Mouse (Mus musculus) midbrain, embryonic 16.5 days (tissue): ENCODE measurements at regions not wholly inside any gene's neighbourhood (a gene's known extent, or its start where the extent isn't known, plus 50 kb on each side); places are given as distances from the start of the nearest gene placed in this dataset.

Source experiments
- ATAC-seq: fragments of 200-750 bp; cut with Nextera tagmentation; 2 replicates; pipeline ENCODE4 v1.8.0; 2017; ENCODE audit warnings: moderate TSS enrichment
- H3K27ac ChIP-seq: fragments of 300-500 bp; sonication (generic); 2 replicates; pipeline ENCODE4 v1.5.1; 2014; ENCODE audit warnings: mild to moderate bottlenecking, low read length, mixed read lengths
- H3K27me3 ChIP-seq: fragments of 300-500 bp; sonication (generic); 2 replicates; pipeline ENCODE4 v1.6.1; 2014; ENCODE audit warnings: low read depth, low read length, mixed read lengths; ENCODE audit not compliant: control insufficient read depth, insufficient read depth
- H3K36me3 ChIP-seq: fragments of 300-500 bp; sonication (generic); 2 replicates; pipeline ENCODE4 v1.6.1; 2014; ENCODE audit warnings: mild to moderate bottlenecking, low read length, moderate library complexity, mixed read lengths; ENCODE audit not compliant: control insufficient read depth, insufficient read depth
- H3K4me1 ChIP-seq: fragments of 300-500 bp; sonication (generic); 2 replicates; pipeline ENCODE4 v1.6.1; 2014; ENCODE audit warnings: mild to moderate bottlenecking, low read length, mixed read lengths; ENCODE audit not compliant: control insufficient read depth, insufficient read depth
- H3K4me2 ChIP-seq: fragments of 300-500 bp; sonication (generic); 2 replicates; pipeline ENCODE4 v1.6.1; 2014; ENCODE audit warnings: mild to moderate bottlenecking, low read length, mixed read lengths
- H3K4me3 ChIP-seq: fragments of 300-500 bp; sonication (generic); 2 replicates; pipeline ENCODE4 v1.5.1; 2014; ENCODE audit warnings: low read depth, mild to moderate bottlenecking, low read length, moderate library complexity, mixed read lengths
- H3K9ac ChIP-seq: fragments of 300-500 bp; sonication (generic); 2 replicates; pipeline ENCODE4 v1.6.1; 2014; ENCODE audit warnings: low read depth, low read length, mixed read lengths
- H3K9me3 ChIP-seq: fragments of 300-500 bp; sonication (generic); replicated peaks from 2 replicates; pipeline ENCODE4 v1.6.1; 2014; ENCODE audit warnings: mild to moderate bottlenecking, low read length, mixed read lengths; ENCODE audit not compliant: control insufficient read depth, poor library complexity, severe bottlenecking
- WGBS: fragments of 180-500 bp; shearing (Covaris S2); extraction: QIAGEN DNeasy Blood & Tissue Kit; methylation state at CpG from one replicate; pipeline ENCODE4 v1.1.7; 2014; 5-methylcytosine and 5-hydroxymethylcytosine counted together

- Histone ChIP-seq H3K36me3 (no peaks in the 10 kb centered on the region), H3K27me3 (no peaks in the 10 kb centered on the region), H3K4me3 (no peak overlapping the region), H3K9ac (no peak overlapping the region), H3K4me1 (peaks cover 18% of the 10 kb centered on the region), H3K4me2 (no peak overlapping the region), H3K27ac (no peak overlapping the region), H3K9me3 (no peaks in the 10 kb centered on the region)
- no peak for ATAC-seq
- 94% methylated on average over 17 of the region's 17 CpGs for WGBS
These were observed 76.7 kb upstream of the Tmem150c start for GRCm38 (mm10) chr5:100236277-100236676.

DNA sequence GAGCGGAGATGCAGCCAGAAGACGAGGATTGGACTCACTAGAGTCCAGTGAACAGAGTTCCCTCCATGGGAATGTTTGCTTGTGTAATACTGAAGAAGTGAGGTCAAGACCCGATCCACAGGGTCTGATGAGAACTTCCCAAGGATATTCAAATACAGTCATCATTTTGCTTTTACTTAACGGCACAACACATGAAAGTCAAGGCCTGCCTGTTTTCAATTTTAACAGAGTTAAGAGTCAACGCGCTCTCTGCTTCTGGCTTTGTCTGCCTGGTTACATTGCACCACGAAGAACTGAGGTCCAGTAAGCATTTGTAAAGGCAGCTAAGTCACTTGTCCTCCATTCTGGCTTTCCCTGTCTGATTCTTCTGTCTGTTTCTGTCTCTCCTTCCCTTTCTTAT lies 72.5 kb upstream of the Tmem150c start:
- no peak for ATAC-seq
- no peaks in the 10 kb centered on the region for H3K9me3 ChIP-seq

DNA sequence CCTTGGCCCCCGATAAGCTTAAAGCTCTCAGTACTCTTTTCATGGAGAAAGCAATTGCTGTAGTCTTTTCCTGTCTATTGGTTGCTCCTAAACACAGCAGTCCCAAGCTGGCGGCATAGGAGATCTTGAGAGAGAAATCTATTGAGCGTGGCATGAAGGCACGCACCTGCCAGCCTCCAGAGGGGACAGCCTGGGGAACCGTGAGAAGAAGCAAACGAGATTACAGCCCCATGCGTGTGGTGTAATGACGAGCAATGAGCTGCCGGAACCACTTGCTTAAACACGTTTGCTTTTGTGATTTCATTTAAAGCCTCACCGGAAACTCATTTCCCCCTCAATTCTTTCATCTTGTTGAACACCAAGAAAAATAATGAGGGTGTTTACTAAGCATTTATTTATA lies 72.0 kb upstream of the Tmem150c start:
- H3K4me3 ChIP-seq = no peak overlapping the region
- no peaks in the 10 kb centered on the region for H3K27me3 ChIP-seq
- WGBS = 38% methylated on average over 11 of the region's 11 CpGs
- no peaks in the 10 kb centered on the region for H3K36me3 ChIP-seq
- 0 out of 2 replicates have a peak overlapping the region, but pooled peaks have one; percentile 31 for H3K9ac ChIP-seq
- H3K4me1 ChIP-seq = peaks cover 17% of the 10 kb centered on the region
- peak overlapping the region; percentile 25; the same call in 1 of the 2 replicates for H3K4me2 ChIP-seq
- H3K9me3 ChIP-seq = no peaks in the 10 kb centered on the region
- ATAC-seq = no peak
- no peak overlapping the region for H3K27ac ChIP-seq

More for the DNA sequence above, 72.5 kb upstream of the Tmem150c start:
- H3K4me2 ChIP-seq = no peak overlapping the region
- H3K36me3 ChIP-seq = no peaks in the 10 kb centered on the region
- no peak overlapping the region for H3K9ac ChIP-seq
- no peak overlapping the region for H3K4me3 ChIP-seq
- H3K27me3 ChIP-seq = no peaks in the 10 kb centered on the region
- 70% methylated on average over 7 of the region's 7 CpGs for WGBS
- H3K4me1 ChIP-seq = peaks cover 17% of the 10 kb centered on the region
- H3K27ac ChIP-seq = no peak overlapping the region

- no peak overlapping the region for H3K4me2 ChIP-seq
- no peak overlapping the region for H3K4me3 ChIP-seq
- WGBS = 97% methylated on average over 4 of the region's 4 CpGs
- no peak overlapping the region for H3K9ac ChIP-seq
- no peak for ATAC-seq
- H3K9me3 ChIP-seq = no peaks in the 10 kb centered on the region
- H3K4me1 ChIP-seq = peaks cover 17% of the 10 kb centered on the region
- H3K27me3 ChIP-seq = no peaks in the 10 kb centered on the region
- H3K36me3 ChIP-seq = no peaks in the 10 kb centered on the region
- H3K27ac ChIP-seq = no peak overlapping the region
These were observed 70.4 kb upstream of the Tmem150c start for GRCm38 (mm10) chr5:100230038-100230437.

DNA sequence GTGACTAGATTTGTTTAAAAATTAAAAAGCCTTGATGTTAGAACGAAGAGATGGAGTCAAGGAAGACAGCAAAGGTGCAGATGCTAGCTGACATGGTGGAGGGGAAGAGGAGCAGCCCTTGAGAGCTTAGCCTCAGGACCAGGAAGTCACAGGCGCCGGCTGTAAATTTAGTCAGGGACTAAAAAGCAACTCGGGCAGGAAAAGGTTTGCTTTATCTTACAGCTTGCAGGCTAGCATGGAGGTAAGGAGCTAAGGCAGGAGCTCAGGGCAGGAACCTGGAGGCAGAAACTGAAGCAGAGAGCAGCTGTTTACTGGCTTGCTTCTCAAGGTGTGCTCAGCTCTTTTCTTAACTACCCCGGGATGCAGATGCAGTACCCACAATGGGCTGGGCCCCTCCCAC lies 68.3 kb upstream of the Tmem150c start:
- Histone ChIP-seq H3K9me3 (no peaks in the 10 kb centered on the region), H3K4me2 (no peak overlapping the region), H3K36me3 (no peaks in the 10 kb centered on the region), H3K4me3 (no peak overlapping the region), H3K9ac (no peak overlapping the region), H3K27ac (no peak overlapping the region), H3K4me1 (peaks cover 17% of the 10 kb centered on the region), H3K27me3 (no peaks in the 10 kb centered on the region)
- ATAC-seq = no peak
- 84% methylated on average over 5 of the region's 5 CpGs for WGBS

GRCm38 (mm10) chr5:100226571-100227235 lies 67.1 kb upstream of the Tmem150c start:
- Histone ChIP-seq H3K4me3 (no peak overlapping the region), H3K4me2 (no peak overlapping the region), H3K36me3 (no peaks in the 10 kb centered on the region), H3K9me3 (no peaks in the 10 kb centered on the region), H3K9ac (no peak overlapping the region), H3K27me3 (no peaks in the 10 kb centered on the region), H3K27ac (no peak overlapping the region), H3K4me1 (peaks cover 8% of the 10 kb centered on the region)
- no peak for ATAC-seq
- WGBS = 76% methylated on average over 17 of the region's 17 CpGs

DNA sequence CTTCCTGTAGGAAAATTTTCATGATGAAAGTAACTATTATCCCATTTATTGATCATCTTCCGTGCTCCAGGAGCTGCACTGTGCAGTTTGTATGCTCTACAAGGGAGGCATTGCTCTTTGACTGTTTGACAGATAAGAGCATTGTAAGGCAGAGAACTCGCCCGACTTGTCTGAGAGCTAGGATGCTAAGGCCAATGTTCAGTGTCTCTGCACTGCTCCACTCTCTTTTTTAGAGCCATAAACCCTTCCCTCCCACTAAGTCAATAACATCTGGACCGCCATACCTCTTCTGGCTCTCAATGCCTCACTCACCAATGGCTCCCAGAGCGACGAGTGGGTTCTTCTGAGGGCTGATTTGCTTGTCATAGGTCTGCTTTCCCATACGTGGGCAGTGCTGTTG lies 65.9 kb upstream of the Tmem150c start:
- no peak overlapping the region for H3K9ac ChIP-seq
- H3K4me3 ChIP-seq = no peak overlapping the region
- no peaks in the 10 kb centered on the region for H3K4me1 ChIP-seq
- no peaks in the 10 kb centered on the region for H3K27me3 ChIP-seq
- WGBS = 82% methylated on average over 7 of the region's 7 CpGs
- ATAC-seq = no peak
- H3K9me3 ChIP-seq = no peaks in the 10 kb centered on the region
- H3K4me2 ChIP-seq = no peak overlapping the region
- no peak overlapping the region for H3K27ac ChIP-seq
- H3K36me3 ChIP-seq = no peaks in the 10 kb centered on the region

DNA sequence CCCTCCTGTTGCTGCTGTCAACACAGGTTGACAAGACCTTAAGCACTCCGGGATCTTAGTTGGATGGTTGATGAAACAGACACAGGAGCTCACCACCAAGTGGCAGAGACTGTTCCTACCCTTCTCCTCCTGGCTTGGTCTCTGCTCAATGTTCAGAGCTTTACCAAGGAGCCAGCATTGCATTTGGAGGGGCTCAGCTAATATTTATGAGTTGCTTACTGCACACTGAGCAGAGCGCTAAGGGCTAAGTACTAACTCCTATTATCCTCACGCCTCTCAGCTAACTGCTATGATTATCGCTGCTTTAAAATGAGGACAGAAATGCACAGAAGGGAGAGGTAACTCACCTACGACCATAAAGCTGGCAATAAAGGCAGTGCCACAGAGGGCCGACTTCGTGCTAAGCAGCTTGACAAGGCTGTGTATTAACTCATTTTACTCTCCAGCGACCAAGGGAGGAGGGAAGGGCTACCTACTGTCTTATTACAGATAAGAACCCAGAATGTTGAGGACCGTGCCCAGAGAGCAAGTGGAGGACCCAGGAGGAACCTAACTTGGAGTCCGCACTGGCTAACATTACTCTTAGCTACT lies 65.3 kb upstream of the Tmem150c start:
- H3K4me1 ChIP-seq = no peaks in the 10 kb centered on the region
- WGBS = 72% methylated on average over 10 of the region's 10 CpGs
- H3K36me3 ChIP-seq = no peaks in the 10 kb centered on the region
- no peak overlapping the region for H3K4me3 ChIP-seq
- no peaks in the 10 kb centered on the region for H3K27me3 ChIP-seq
- 0 out of 2 replicates have a peak, but pooled peaks have one; percentile 21 for ATAC-seq
- H3K27ac ChIP-seq = no peak overlapping the region
- H3K9ac ChIP-seq = no peak overlapping the region
- no peaks in the 10 kb centered on the region for H3K9me3 ChIP-seq
- no peak overlapping the region for H3K4me2 ChIP-seq

DNA sequence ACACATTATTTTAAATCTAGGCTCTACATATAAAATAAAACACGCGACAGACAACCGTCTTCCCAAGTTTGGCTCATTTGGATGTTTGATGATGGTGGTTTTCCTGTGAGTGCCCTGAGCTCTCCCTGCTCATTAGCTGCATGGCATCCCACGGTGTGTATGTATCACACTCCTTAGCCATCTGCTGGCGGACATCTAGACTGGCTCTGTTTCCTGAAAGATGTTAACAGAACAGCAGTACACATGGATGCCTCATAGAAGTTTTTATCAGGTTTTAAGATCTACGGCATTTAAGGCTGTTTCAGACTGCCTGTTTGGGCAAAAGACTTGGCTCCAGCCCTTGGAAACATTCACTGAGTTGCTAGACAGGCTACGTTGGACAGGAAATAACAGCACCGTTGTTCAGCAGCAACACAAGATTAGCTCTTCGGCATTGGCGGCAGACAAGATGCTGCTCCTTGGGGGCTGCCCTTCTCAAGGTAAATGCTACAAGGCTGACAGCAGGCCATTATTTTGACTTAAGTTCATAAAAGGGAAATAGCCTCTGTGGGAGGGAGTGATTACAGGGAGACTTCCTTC lies 61.5 kb upstream of the Tmem150c start:
- no peak for ATAC-seq
- no peak overlapping the region; the same call in 1 of the 2 replicates for H3K27ac ChIP-seq
- WGBS = 68% methylated on average over 10 of the region's 10 CpGs

More for the DNA sequence above, 61.5 kb upstream of the Tmem150c start:
- Histone ChIP-seq H3K4me2 (no peak overlapping the region), H3K9me3 (no peaks in the 10 kb centered on the region), H3K36me3 (no peaks in the 10 kb centered on the region), H3K4me3 (no peak overlapping the region), H3K27me3 (no peaks in the 10 kb centered on the region), H3K4me1 (0 out of 2 replicates have a peak, but pooled peaks cover 4% of the 10 kb centered on the region), H3K9ac (no peak overlapping the region)
